Mouse (Mus musculus) heart, postnatal 14 days (tissue): ENCODE measurements around the gene Cfap206. TPM values are rescaled to one million over a fixed set of nuclear protein-coding genes. Genes with fewer than 3 reads are reported as not detected.
A peak's percentile ranks its signal among the peaks of the same experiment; 100 is the strongest.

Source experiments
- DNase-seq, 2 experiments: peaks; one replicate each; pipeline ENCODE4 v3.0.0; 2021 to 2022
- intact Hi-C: fragments of 180-260 bp; cut with DNase I; formaldehyde crosslinking; loops from one replicate; pipeline ENCODE4 v1.15.1; 2025
- total RNA-seq, 2 experiments: library from RNA; stranded (reverse); gene quantifications; 2 replicates each; pipeline ENCODE4 v1.2.3; 2021

Cfap206 gene
- total RNA-seq, 2 experiments from 2014 or later: 0.17 to 0.79 TPM

DNA sequence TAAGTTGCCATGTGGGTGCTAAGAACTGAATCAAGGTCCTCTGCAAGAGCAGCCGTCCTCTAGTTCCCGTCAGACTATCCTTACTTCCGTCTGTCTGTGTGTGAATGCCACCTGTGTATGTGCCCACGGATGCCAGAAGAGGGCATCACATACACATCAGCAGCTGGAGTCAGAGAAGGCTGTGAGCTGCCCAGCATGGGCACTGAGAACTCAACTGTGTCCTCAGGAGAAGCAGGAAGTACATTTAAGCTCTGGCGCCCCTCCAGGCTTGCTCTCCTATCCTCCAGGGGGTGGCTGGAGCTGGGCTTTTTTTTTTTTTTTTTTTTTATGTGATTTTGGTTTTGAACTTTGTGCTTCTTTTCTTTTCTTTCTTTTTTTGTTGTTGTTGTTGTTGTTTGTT, 49.5 kb downstream of the Cfap206 start:
- intact Hi-C loops: loop anchor here (10.0 kb wide), 1 partner anchor 544 kb away; the partner anchor contains the start of gene C9orf72
- no peak for DNase-seq

GRCm38 (mm10) chr4:34673721-34674120, 56.3 kb downstream of the Cfap206 start:
- peak; percentile 16 to 26 for DNase-seq
- intact Hi-C loops: no loop called here

GRCm38 (mm10) chr4:34667923-34668322, 62.1 kb downstream of the Cfap206 start:
- intact Hi-C loops: no loop called here
- no peak for DNase-seq

GRCm38 (mm10) chr4:34661927-34662326, 68.1 kb downstream of the Cfap206 start:
- intact Hi-C loops: no loop called here
- DNase-seq: no peak

DNA sequence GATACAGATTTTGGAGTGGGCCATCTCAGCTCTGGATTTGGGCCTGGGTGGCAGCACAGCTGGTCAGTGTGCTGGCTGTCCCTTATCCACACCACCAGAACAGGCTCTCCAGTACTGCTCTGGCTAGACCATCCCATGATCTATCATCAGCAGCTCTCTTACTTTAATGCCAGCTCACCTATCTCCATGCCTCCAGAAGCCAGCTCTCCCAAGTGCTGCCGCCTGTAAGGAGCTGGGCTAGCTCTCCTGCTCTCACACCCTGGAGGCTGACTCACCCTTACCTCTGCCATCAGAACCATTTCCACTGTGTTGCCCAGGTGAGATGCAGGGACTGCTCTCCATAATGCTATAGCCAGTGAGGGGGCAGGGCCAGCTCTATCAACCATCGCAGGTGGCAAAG, 68.5 kb downstream of the Cfap206 start:
- intact Hi-C loops: no loop called here
- no peak for DNase-seq

GRCm38 (mm10) chr4:34659012-34659411, 71.0 kb downstream of the Cfap206 start:
- intact Hi-C loops: no loop called here
- DNase-seq: no peak

GRCm38 (mm10) chr4:34656101-34656500, 73.9 kb downstream of the Cfap206 start:
- intact Hi-C loops: no loop called here
- DNase-seq: no peak

DNA sequence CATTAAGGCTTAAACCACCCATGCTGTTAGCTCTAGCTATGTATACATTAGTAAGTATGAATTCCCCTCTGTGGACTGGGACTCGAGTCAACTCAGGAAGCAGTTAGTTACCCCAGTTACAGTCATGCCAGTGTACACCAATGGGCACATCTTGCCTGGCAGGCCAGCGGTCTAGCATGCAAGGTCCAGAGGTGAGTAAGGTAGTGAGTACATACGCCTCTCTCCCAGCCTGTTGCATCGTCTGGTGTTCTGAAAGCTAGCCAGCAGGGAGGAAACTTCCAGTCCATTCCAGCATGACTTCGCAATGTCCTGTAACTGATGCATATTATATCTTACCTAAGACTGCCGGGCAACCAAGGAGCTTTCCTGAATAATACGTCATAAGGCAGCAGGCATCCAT, 76.8 kb downstream of the Cfap206 start:
- no peak for DNase-seq
- intact Hi-C loops: no loop called here

DNA sequence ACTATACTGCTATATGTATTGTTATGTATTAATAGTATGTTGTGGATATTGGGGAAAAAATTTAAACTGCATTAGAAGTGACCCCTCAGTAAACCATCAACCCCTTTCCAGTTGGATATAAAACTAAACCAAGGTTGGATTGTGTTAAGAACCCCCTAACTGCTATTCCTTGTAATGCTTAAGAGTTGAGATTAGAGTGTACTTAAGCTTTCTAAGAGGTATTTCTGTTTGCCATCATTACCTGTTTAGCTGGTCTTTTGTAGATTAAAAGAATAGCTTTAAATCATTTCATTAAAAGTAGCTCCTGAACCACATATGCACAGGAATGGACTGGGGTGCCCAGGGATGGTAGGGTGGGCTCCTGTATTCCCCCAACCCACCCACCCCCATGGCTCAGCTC, 85.2 kb downstream of the Cfap206 start:
- intact Hi-C loops: no loop called here
- DNase-seq: no peak

- DNase-seq: no peak
- intact Hi-C loops: no loop called here
Observed at GRCm38 (mm10) chr4:34640731-34641130, 89.3 kb downstream of the Cfap206 start.

- intact Hi-C loops: no loop called here
- no peak for DNase-seq
Observed at GRCm38 (mm10) chr4:34639745-34640364, 90.2 kb downstream of the Cfap206 start.

Other genes with a start within 250 kb of the Cfap206 start
- gene Akirin2, start 179.3 kb downstream of the Cfap206 start, total RNA-seq: 10 to 100 TPM; 55.5 to 56.6 TPM
- 10 to 100 TPM; 38.4 to 39.7 TPM for gene Orc3, start 115.3 kb downstream of the Cfap206 start, total RNA-seq
- gene Rars2, start 115.2 kb downstream of the Cfap206 start, total RNA-seq: 10 to 100 TPM; 30.9 to 31.1 TPM
- 10 to 100 TPM; 14.7 to 18.5 TPM for gene Slc35a1, start 42.8 kb downstream of the Cfap206 start, total RNA-seq
- not detected for gene Gm136, start 26.1 kb upstream of the Cfap206 start, total RNA-seq
- gene Smim8, start 48.2 kb upstream of the Cfap206 start, total RNA-seq: 10 to 100 TPM; 43.9 to 48.8 TPM
- 10 to 100 TPM; 17.3 to 17.5 TPM for gene Zfp292, start 152.8 kb upstream of the Cfap206 start, total RNA-seq
- not detected for gene Cga, start 163.6 kb upstream of the Cfap206 start, total RNA-seq